Mouse (Mus musculus) layer of hippocampus, postnatal 10 days (tissue): Measurements from ENCODE around the gene Ell3. TPM values are rescaled to one million over a fixed set of nuclear protein-coding genes. Genes with fewer than 3 reads are reported as not detected.

Experiments
- DNase-seq, 2 experiments: peaks; one replicate each; pipeline ENCODE4 v3.0.0; 2021; ENCODE audit warnings: low spot score in 2 of 2
- total RNA-seq, 2 experiments: library from RNA; stranded (reverse); gene quantifications; 2 replicates each; pipeline ENCODE4 v1.2.3; 2021

Ell3 gene
- total RNA-seq, 2 experiments from 2014 or later, result not detected

DNA sequence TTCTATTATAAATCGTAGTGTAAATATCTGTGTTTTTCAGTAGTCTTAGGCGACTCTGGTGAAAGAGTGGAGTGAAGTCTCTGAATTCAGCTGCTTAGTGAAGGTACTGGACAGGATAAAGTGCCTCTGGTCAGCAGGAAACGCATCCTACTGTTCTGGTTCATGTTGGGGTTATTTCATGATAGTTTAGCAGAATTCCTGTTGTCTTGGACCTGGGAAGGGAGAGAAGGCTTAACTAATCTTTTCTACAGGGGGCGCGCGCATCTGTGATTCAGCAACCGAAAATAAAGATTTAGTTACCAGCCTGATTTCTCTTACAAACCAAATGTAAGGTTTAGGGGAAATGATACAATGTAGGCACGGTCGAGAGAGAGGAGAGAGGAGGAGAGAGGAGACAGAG, 4.1 kb upstream of the Ell3 start:
- DNase-seq, result no peak

GRCm38 (mm10) chr2:121447006-121447405, 2.9 kb upstream of the Ell3 start:
- DNase-seq, result no peak

GRCm38 (mm10) chr2:121446506-121446905, 2.4 kb upstream of the Ell3 start:
- DNase-seq, result no peak

- no peak for DNase-seq
Measured at GRCm38 (mm10) chr2:121445117-121445516, 1.0 kb upstream of the Ell3 start.

DNA sequence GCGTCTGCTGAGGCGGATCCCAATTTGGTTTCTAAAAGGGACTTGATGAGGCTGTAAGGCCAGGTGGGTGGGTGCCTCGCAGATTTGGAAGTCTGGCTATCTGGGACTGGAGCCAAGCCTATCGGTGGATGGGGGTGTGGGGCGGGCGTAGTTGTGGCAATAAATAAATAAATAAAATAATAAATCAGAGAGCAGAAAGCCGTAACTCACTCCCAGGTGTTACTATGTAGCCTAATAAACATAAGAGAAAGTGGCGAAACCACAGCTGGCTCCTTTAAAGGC, 1.1 kb downstream of the Ell3 start:
- no peak for DNase-seq

GRCm38 (mm10) chr2:121442259-121443067, 1.6 kb downstream of the Ell3 start:
- no peak for DNase-seq

DNA sequence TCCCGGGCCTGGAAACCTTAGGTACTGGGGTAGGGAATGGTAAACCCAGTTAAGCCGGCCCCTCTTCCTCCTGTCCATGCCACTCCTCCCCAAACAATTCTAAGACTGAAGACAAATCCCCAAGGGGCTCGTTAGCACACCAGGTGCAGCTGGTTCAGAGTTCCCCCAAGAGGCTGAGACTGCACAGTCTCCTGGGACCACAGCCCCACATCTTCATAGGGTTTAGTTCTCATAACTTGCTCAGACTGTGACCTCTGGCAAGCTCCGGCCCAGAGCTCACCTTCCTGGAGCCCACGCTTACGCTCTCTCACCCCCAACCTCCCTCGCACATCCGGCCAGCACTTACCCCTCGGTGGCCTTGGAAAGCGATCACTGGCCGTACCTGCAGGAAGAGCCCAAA, 2.3 kb downstream of the Ell3 start:
- DNase-seq, result no peak

- no peak for DNase-seq
Measured at GRCm38 (mm10) chr2:121440834-121441605, 3.1 kb downstream of the Ell3 start.

DNA sequence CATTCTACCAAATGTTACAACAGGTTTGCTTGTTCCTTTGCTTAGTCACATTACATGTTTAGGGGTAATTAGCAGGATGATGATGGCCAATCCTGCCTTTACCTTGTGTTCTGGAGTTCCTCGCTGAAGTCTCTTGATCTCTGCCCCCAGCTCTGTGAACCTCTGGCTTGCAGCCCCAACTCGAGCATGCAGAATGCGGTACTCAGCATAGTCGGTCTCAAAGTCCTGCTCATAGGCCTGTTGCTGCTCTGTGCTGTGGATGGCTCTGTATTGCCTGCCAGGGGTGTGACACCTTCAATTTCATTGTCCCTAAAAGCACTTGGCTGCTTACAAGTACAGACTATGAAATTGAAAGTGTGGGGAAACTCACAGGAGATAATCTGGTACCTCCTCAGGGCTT, 4.3 kb downstream of the Ell3 start:
- DNase-seq, result no peak

DNA sequence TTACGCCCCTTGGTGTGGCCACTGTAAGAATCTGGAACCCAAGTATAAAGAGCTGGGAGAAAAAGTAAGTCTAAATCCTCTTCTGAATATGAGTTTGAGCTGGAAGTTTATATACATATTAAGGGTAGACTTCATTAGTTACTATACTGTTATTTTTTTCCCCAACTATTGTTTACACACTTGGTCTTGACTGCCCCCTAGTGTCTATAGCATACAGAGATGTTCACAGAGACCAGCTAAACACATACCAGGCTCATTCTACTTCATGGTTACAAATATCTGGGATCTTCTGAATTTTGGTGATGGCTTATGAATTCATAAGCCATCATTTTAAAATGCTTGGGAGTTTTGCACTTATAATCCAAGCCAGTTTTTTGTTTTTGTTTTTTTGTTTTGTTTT, 9.2 kb downstream of the Ell3 start:
- no peak for DNase-seq

GRCm38 (mm10) chr2:121425890-121426289, 18.2 kb downstream of the Ell3 start:
- no peak for DNase-seq

DNA sequence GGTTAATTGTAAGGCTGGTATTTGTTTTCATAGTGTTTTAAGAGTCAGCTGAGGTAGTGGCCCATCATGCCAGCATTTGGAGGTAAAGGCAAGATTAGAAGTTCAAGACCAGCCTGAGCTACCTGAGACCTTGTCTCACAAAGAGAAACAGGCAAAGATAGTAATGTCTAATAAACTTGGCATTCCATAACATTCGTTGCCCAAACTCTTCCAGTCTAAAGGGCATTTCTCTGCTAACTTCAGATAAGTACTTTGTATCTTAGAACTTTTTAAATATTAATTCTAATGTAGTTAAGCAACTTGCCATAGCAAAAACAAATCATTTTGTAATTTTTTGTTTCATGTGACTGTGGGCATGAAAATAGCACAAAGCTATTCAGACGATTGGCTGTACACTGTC, 20.9 kb downstream of the Ell3 start:
- no peak for DNase-seq

DNA sequence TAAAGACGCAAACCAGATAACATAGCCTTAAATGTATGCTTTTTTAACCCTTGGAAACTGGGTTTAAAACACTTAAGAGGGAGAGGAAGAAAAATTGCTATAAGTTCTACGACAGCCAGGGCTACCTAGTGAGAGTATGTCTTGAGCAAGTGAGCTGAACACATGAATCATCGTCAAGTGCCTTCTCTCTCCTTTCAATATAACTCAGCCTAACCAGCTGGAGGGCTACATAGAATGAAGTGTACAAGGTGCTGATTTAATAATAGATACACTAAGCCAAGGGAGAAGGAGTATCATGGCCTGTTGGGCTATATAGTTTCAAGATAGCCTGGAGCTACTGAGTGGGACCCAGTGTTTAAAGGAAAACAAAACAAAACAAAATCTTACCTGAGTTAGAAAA, 25.6 kb downstream of the Ell3 start:
- DNase-seq, result no peak

DNA sequence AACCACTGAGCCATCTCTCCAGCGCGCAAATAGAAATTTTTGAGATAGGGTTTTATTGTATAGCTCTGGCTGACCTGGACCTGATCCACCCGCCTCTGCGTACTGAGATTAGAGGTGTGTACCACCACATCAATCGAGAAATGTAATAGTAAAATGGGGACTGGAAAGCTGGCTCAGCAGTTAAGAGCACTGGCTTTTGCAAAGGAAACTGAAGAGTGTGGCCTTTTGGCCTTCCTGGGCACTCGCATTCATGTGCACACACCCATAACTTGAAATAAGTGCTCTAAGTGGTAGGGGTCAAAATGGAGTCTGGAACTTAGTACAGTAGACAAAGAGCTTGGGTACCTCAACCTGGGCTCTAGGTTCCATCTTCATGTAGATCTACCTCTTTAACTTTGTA, 27.7 kb downstream of the Ell3 start:
- DNase-seq, result no peak

DNA sequence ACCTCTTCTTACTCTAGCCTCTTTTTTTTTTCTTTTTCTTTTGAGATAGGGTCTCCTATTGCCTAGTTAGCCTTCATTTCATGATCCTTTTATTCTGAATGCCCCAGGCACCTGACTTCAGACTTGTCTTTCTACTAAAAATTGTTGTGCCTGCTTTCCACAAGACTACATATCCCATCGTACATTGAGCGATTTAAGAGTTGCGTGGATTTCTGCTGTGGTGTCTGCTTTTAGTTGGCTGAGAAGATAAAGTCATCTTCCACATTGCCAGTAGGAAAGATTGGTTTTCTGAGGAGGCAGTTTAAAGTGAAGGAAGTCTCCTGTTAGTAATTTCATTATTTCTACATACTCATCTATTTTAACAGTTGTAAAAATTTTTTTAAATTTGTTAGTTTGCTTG, 28.5 kb downstream of the Ell3 start:
- no peak for DNase-seq

DNA sequence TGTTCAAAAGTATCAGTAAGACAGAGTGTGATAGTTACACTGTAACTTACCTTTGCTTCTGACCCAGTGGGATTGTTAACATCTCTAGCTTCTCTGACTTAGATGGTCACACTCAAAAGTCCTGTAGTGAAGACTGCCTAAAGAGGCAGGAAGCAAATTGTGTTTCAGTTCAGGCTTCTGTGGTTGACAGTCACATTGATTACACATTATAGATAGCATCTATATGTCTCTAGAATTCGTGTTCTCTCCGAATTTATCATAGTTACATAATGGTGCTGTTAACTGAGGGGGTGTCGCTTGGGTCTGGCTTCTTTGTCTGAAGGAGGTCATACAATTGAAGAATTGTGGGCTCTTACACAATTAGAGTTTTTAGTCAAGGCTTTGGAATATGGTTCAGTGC, 29.0 kb downstream of the Ell3 start:
- no peak for DNase-seq

DNA sequence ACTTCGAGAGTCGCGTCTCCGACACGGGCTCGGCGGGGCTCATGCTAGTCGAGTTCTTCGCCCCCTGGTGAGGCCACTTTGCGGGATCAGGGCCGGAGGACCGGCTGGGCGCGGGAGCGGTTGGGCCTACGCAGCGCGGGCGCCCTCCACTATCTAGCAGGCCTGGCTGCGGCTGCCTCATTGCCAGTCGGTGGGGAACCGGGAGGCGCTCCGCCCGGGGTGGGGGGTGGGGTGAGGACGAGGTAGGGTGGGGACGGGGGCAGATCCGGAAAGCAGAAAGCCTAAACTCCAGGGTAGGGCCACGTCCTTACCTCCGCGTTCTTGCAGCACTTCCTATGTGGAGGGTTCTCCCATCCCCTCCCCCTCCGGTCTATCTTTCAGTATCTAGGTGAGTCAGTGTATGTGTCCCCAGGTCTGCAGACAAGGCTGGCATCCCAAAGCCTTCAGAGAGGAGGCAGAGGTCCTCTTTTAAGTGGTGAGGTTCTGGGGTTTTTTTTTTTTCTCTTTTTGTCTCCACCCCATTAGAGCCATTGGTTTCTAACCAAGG, 29.9 kb downstream of the Ell3 start:
- no peak for DNase-seq

DNA sequence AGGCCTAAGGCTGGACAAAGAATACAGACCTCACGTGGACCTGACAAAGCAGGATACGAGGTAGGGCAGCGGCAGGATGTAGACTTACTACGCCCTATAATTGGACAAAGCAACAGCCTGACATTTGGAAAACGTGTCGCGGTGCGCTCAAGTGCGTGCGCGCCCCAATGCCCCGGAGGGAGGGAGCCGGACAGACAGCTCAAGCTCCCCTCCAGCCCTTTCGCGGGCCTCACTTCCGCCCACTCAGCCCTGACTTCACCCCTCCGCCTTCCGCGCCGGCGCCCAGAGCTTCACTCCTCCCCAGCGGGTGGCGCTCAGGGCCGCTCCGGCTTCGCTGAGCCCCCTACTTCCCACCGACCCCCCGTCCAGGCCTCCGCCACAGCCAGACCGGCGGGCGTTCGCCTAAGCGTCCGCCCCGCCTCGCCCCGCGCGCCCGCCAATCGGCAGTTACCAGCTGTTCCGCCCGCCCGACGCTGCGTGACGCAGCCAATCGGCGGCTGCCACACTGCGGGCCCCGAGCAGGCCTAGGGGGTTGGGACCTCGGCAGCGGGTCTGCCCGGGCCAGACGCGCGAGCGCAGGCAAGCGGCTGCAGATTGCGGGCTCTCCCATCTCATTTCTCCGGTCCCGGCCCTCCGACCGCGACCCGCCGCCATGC, 30.6 kb downstream of the Ell3 start, which contains the start of the genes Pdia3 and Catsper2:
Gene Pdia3 (plus strand): TSS at position 389 of the 656 bp plus-strand sequence.
Gene Catsper2 (minus strand): TSS at position 406 of the 656 bp plus-strand sequence.
- DNase-seq, result peak; percentile 94 to 97

DNA sequence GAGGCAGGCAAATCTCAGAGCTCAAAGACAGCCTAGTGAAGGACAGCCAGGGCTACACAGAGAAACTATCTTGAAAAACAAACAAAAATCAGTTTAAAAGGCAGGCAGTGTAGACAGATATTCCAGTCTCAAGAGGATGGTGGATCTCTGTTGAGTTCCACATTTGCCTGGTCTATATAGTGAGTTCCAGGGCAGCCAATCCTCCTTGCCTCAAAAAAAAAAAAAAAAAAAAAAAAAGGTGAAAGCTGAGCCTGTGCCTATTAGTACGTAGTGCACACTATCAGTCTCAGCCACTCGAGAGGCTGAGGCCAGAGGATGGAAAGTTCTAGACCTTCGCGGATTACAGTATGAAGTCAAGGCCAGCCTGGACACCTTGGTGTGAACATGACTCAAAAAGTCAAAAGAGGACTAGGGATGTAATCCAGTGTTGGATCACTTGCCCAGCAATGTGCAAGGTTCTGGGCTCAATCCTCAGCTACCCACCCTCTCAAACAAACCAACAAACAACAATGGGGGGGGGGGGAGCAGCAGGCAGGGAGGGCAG, 31.2 kb downstream of the Ell3 start:
- no peak for DNase-seq

DNA sequence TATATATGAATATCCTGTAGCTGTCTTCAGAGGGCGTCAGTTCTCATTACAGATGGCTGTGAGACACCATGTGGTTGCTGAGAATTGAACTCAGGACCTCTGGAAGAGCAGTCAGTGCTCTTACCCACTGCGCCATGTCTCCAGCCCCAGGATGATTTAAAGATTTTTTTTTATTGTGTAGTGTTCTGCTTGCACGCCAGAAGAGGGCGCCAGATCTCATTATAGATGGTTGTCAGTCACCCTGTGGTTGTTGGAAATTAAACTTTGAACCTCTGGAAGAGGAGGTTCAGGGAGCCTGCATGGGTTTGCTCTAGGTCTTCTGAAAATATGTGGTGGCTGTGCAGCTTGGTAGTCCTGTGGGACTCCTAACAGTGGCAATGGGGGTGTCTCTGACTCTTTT, 35.9 kb downstream of the Ell3 start:
- peak; percentile 16 to 21 for DNase-seq

DNA sequence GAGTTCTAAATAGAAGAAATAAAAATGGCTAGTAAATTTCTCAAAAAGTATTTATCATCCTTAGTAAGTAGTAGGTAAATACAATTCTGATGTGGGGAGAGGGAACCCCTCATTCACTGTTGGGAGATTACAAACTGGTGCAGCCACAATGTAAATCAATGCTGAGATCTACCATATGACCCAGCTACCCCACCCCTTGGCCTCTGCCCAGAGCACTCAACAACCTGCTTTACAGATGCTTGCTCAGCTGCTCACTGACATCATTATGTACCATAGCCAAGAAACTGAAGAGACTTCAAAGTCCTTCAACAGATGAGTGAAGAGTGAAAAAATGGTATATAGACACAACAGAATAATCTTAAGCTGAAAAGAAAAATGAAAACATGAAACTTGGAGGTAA, 40.8 kb downstream of the Ell3 start:
- no peak for DNase-seq

GRCm38 (mm10) chr2:121396624-121397023, 47.5 kb downstream of the Ell3 start:
- DNase-seq, result peak; percentile 91 to 93
